Mouse (Mus musculus) liver, embryonic 14.5 days (tissue): ENCODE measurements around the gene Vcan. TPM values are rescaled to one million over a fixed set of nuclear protein-coding genes. Genes with fewer than 3 reads are reported as not detected.

ENCODE experiments used
- ATAC-seq: fragments of 200-750 bp; cut with Nextera tagmentation; 2 replicates; pipeline ENCODE4 v1.8.0; 2017; ENCODE audit warnings: moderate number of reproducible peaks, mild to moderate bottlenecking, moderate library complexity; ENCODE audit not compliant: insufficient read depth
- DNase-seq, 3 experiments: peaks; one replicate each; pipeline ENCODE4 v3.0.0-alpha.2; 2012 to 2013; ENCODE audit warnings: low read depth in 3 of 3, low spot score in 3 of 3
- H3K27ac ChIP-seq: fragments of 300-500 bp; sonication (generic); 2 replicates; pipeline ENCODE4 v1.5.1; 2014; ENCODE audit warnings: moderate library complexity, mild to moderate bottlenecking, control low read depth, inconsistent platforms
- H3K27me3 ChIP-seq: fragments of 300-500 bp; sonication (generic); 2 replicates; pipeline ENCODE4 v1.6.1; 2014; ENCODE audit warnings: mild to moderate bottlenecking, low read length, moderate library complexity; ENCODE audit not compliant: control insufficient read depth, insufficient read depth
- H3K36me3 ChIP-seq: fragments of 300-500 bp; sonication (generic); replicated peaks from 2 replicates; pipeline ENCODE4 v1.6.1; 2014; ENCODE audit warnings: low read depth; ENCODE audit not compliant: control insufficient read depth, insufficient read depth
- H3K4me1 ChIP-seq, 2 experiments: fragments of 200-500 bp in 1 of 2; fragments of 300-500 bp in 1 of 2; sonication (generic) in 1 of 2; replicated peaks; 2 replicates each; pipeline ENCODE4 v1.6.1; 2012 to 2014; ENCODE audit warnings: antibody characterized with exemption in 1 of 2, inconsistent platforms in 1 of 2, low read length in 1 of 2; ENCODE audit not compliant: control insufficient read depth in 2 of 2, insufficient read depth in 2 of 2
- H3K4me2 ChIP-seq: fragments of 300-500 bp; sonication (generic); 2 replicates; pipeline ENCODE4 v1.6.1; 2014; ENCODE audit warnings: low read depth, mild to moderate bottlenecking, control low read depth, moderate library complexity
- H3K4me3 ChIP-seq, 2 experiments: fragments of 200-500 bp in 1 of 2; fragments of 300-500 bp in 1 of 2; sonication (generic) in 1 of 2; 2 replicates each; pipeline ENCODE4 v1.5.1; 2012 to 2014; ENCODE audit warnings: low read depth in 2 of 2, low read length in 2 of 2, mild to moderate bottlenecking in 2 of 2, control low read depth in 1 of 2, inconsistent platforms in 1 of 2, moderate library complexity in 1 of 2; ENCODE audit not compliant: insufficient read depth in 1 of 2
- H3K9ac ChIP-seq: fragments of 300-500 bp; sonication (generic); replicated peaks from 2 replicates; pipeline ENCODE4 v1.6.1; 2014; ENCODE audit warnings: mild to moderate bottlenecking, control low read depth, moderate library complexity
- H3K9me3 ChIP-seq: fragments of 300-500 bp; sonication (generic); 2 replicates; pipeline ENCODE4 v1.6.1; 2016; ENCODE audit warnings: low read length, mixed read lengths; ENCODE audit not compliant: control insufficient read depth
- CTCF ChIP-seq: IDR thresholded peaks from 2 replicates; pipeline ENCODE4 v1.5.1; 2016; ENCODE audit warnings: antibody characterized with exemption, low read depth, control low read depth
- EP300 ChIP-seq: IDR thresholded peaks from 2 replicates; pipeline ENCODE4 v1.6.1; 2016; ENCODE audit warnings: antibody characterized with exemption, low read depth
- WGBS: fragments of 180-500 bp; shearing (Covaris S2); extraction: QIAGEN DNeasy Blood & Tissue Kit; methylation state at CpG from one replicate; pipeline ENCODE4 v1.1.7; 2014; ENCODE audit not compliant: insufficient replicate concordance; 5-methylcytosine and 5-hydroxymethylcytosine counted together
- polyA plus RNA-seq, 2 experiments: library from polyadenylated mRNA; depleted of rRNA in 1 of 2; stranded (reverse) in 1 of 2; unstranded in 1 of 2; fragments of >200 nt; fragmentation: Nextera tagmentation in 1 of 2; extraction: Ambion mirVana in 1 of 2; gene quantifications; 2 replicates each; pipeline versions ENCODE4 v1.2.1 to v1.2.3; 2012 to 2014

Vcan gene
- polyA plus RNA-seq, 2 experiments: 1.3 to 1.6 TPM

- Histone ChIP-seq H3K27ac (no peak overlapping the region), H3K4me1 (no peaks in the 10 kb centered on the region), H3K4me3 (peak overlapping the region; percentile 55 to 61), H3K9me3 (no peaks in the 10 kb centered on the region), H3K36me3 (no peaks in the 10 kb centered on the region), H3K4me2 (peak overlapping the region; percentile 82), H3K9ac (no peak overlapping the region; the same call in 1 of the 2 replicates), H3K27me3 (peaks cover 49% of the 10 kb centered on the region)
- whole genome bisulfite sequencing: under 1% methylated on average over 33 of the region's 33 CpGs
- ATAC-seq: peak; percentile 68
- TF ChIP-seq CTCF (peak; percentile 49), EP300 (no peak)
- peak; percentile 20 to 49 (median 35) for DNase-seq
These were observed 1.8 kb downstream of the Vcan start for GRCm38 (mm10) chr13:89740243-89741115.

GRCm38 (mm10) chr13:89739696-89740242 lies 2.5 kb downstream of the Vcan start:
- Histone ChIP-seq H3K9me3 (no peaks in the 10 kb centered on the region), H3K9ac (peak overlapping the region; percentile 40; the same call in 1 of the 2 replicates), H3K36me3 (no peaks in the 10 kb centered on the region), H3K27me3 (peaks cover 49% of the 10 kb centered on the region), H3K4me2 (peak overlapping the region; percentile 82), H3K4me1 (no peaks in the 10 kb centered on the region), H3K27ac (no peak overlapping the region), H3K4me3 (peak overlapping the region; percentile 55 to 61)
- no peak for DNase-seq
- WGBS: under 1% methylated on average over 24 of the region's 24 CpGs
- TF ChIP-seq CTCF (no peak), EP300 (no peak)
- ATAC-seq: peak; percentile 49; the same call in 1 of the 2 replicates

- Histone ChIP-seq H3K9me3 (no peaks in the 10 kb centered on the region), H3K4me2 (peak overlapping the region; percentile 82), H3K36me3 (no peaks in the 10 kb centered on the region), H3K27me3 (peaks cover 49% of the 10 kb centered on the region), H3K9ac (peak overlapping the region; percentile 40; the same call in 1 of the 2 replicates), H3K4me1 (no peaks in the 10 kb centered on the region), H3K27ac (no peak overlapping the region), H3K4me3 (peak overlapping the region; percentile 55 to 61)
- DNase-seq (peak; percentile 14 to 31 (median 18)), ATAC-seq (peak; percentile 68)
- WGBS: 2% methylated on average over 31 of the region's 31 CpGs
- TF ChIP-seq EP300 (no peak), CTCF (no peak)
These were observed 3.3 kb downstream of the Vcan start for GRCm38 (mm10) chr13:89738776-89739695.

GRCm38 (mm10) chr13:89738275-89738674 lies 4.0 kb downstream of the Vcan start:
- DNase-seq (no peak), ATAC-seq (no peak)
- 40% methylated on average over 2 of the region's 2 CpGs for WGBS
- no peak overlapping the region for H3K9ac ChIP-seq
- H3K27ac ChIP-seq: no peak overlapping the region
- no peak overlapping the region for H3K4me3 ChIP-seq
- peaks cover 41% of the 10 kb centered on the region for H3K27me3 ChIP-seq
- no peaks in the 10 kb centered on the region for H3K9me3 ChIP-seq
- no peaks in the 10 kb centered on the region for H3K36me3 ChIP-seq
- TF ChIP-seq EP300 (no peak), CTCF (no peak)
- H3K4me1 ChIP-seq: no peaks in the 10 kb centered on the region
- H3K4me2 ChIP-seq: no peak overlapping the region
